In the genomic region with DNA sequence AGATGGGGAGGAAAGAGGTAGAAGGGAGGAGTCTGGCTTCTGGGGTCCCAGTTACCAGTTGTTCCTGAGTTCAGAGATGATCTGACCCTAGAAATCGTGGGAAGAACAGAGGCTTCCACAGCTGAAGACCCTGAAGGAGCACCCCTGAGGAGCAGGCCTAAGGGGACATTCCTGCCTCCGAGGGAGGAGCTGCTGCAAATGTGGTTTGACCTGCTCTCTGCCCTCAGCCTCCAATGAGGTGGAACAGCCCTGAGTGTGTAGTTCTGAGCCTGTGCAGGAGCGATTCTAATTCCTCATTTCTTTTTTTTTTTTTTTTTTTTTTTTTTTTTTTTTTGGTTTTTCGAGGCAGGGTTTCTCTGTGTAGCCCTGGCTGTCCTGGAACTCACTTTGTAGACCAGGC, we compare ENCODE assay signal across 32 mouse cellular contexts. TPM values are rescaled to one million over a fixed set of nuclear protein-coding genes. Genes with fewer than 3 reads are reported as not detected.
A peak's percentile ranks its signal among the peaks of the same experiment; 100 is the strongest.
DNase-seq lines count a peak whose midpoint lies in the region; ATAC-seq lines count a peak whose summit lies in the region.
"Had no signal": no experiment of that assay in that cellular context is flagged by ENCODE, and none has a peak within 500 bp of the region (broad histone marks: within the 10 kb centered on the region; RNA-seq: fewer than 3 reads in every experiment).

No protein-coding gene starts in this region.

- H3K4me3 ChIP-seq in hindbrain, embryonic 14.5 days (replicated peaks; ENCODE audit: low read length), result no peak overlapping the region
- H3K4me3 ChIP-seq: embryonic facial prominence, embryonic 10.5 days; embryonic facial prominence, embryonic 15.5 days; forebrain, embryonic 12.5 days; heart, embryonic 15.5 days; liver, embryonic 12.5 days; midbrain, embryonic 13.5 days; neural tube, embryonic 15.5 days had no signal

- H3K27me3 ChIP-seq in hindbrain, embryonic 14.5 days (ENCODE audit: control insufficient read depth, insufficient read depth, low read length), result no peaks in the 10 kb centered on the region
- H3K27me3 ChIP-seq: embryonic facial prominence, embryonic 15.5 days; midbrain, embryonic 13.5 days; neural tube, embryonic 15.5 days had no signal

- H3K9me3 ChIP-seq in hindbrain, embryonic 14.5 days (ENCODE audit: control insufficient read depth, low read length), result no peaks in the 10 kb centered on the region
- H3K9me3 ChIP-seq: embryonic facial prominence, embryonic 10.5 days; embryonic facial prominence, embryonic 15.5 days; forebrain, embryonic 12.5 days; G1E; heart, embryonic 15.5 days; liver, embryonic 12.5 days; midbrain, embryonic 13.5 days; neural tube, embryonic 15.5 days had no signal

- H3K36me3 ChIP-seq in hindbrain, embryonic 14.5 days (replicated peaks; ENCODE audit: control insufficient read depth, insufficient read depth), result no peaks in the 10 kb centered on the region
- H3K36me3 ChIP-seq: embryonic facial prominence, embryonic 10.5 days; embryonic facial prominence, embryonic 15.5 days; forebrain, embryonic 12.5 days; G1E; heart, embryonic 15.5 days; liver, embryonic 12.5 days; midbrain, embryonic 13.5 days; neural tube, embryonic 15.5 days had no signal

- DNase-seq in kidney, adult 9 months, result peak; percentile 82
- peak; percentile 56 for DNase-seq in kidney, postnatal 10 days
- no peak for DNase-seq in cerebellum, adult 9-10 months
- no peak for DNase-seq in hindbrain, embryonic 14.5 days (ENCODE audit: low spot score)
- DNase-seq: adrenal gland, postnatal 14 days; cerebellum, adult 2 months; cerebellum, postnatal 25 days; gastrocnemius, postnatal 10 days; liver, postnatal 0 days; lung, postnatal 36 days; retina, postnatal 1 day; spleen, adult 18-20 months; thymus, adult 18-20 months; thymus, postnatal 36 days had no signal

- H3K27ac ChIP-seq in hindbrain, embryonic 14.5 days, result no peak overlapping the region
- H3K27ac ChIP-seq: embryonic facial prominence, embryonic 10.5 days; embryonic facial prominence, embryonic 15.5 days; forebrain, embryonic 12.5 days; heart, embryonic 15.5 days; liver, embryonic 12.5 days; midbrain, embryonic 13.5 days; neural tube, embryonic 15.5 days had no signal

- H3K9ac ChIP-seq in hindbrain, embryonic 14.5 days, result no peak overlapping the region
- H3K9ac ChIP-seq: embryonic facial prominence, embryonic 15.5 days; forebrain, embryonic 12.5 days; heart, embryonic 15.5 days; liver, embryonic 12.5 days; liver, postnatal 0 days; midbrain, embryonic 13.5 days; neural tube, embryonic 15.5 days had no signal

- WGBS in hindbrain, embryonic 14.5 days, result 57% methylated on average over 3 of the region's 4 CpGs

- H3K4me2 ChIP-seq in hindbrain, embryonic 14.5 days (replicated peaks), result no peak overlapping the region
- H3K4me2 ChIP-seq: embryonic facial prominence, embryonic 15.5 days; forebrain, embryonic 12.5 days; heart, embryonic 15.5 days; liver, embryonic 12.5 days; midbrain, embryonic 13.5 days; neural tube, embryonic 15.5 days had no signal

- no peaks in the 10 kb centered on the region for H3K4me1 ChIP-seq in hindbrain, embryonic 14.5 days (replicated peaks; ENCODE audit: control insufficient read depth, insufficient read depth, low read length)
- H3K4me1 ChIP-seq: embryonic facial prominence, embryonic 15.5 days; heart, embryonic 15.5 days; liver, embryonic 12.5 days; midbrain, embryonic 13.5 days; neural tube, embryonic 15.5 days had no signal

- ATAC-seq in granulocyte monocyte progenitor cell, adult 5-6 weeks (replicated peaks; ENCODE audit: poor library complexity, severe bottlenecking), result peak; percentile 36; the same call in 1 of the 2 replicates
- ATAC-seq in megakaryocyte, adult 5-6 weeks (ENCODE audit: poor library complexity, severe bottlenecking), result 0 out of 2 replicates have a peak, but pooled peaks have one; percentile 33
- no peak for ATAC-seq in hindbrain, embryonic 14.5 days (ENCODE audit: low FRiP score)
- no peak for ATAC-seq in monocyte, adult 5-6 weeks (replicated peaks; ENCODE audit: insufficient number of reproducible peaks, low FRiP score, low TSS enrichment, poor library complexity, severe bottlenecking)
- ATAC-seq: intestine, postnatal 0 days; liver, embryonic 12.5 days; liver, postnatal 0 days; midbrain, embryonic 13.5 days had no signal

RNA-seq across cellular contexts. Expression of a gene that starts 6.4 kb away (rescaled TPM):
- not detected in 2 replicates for total RNA-seq in granulocyte monocyte progenitor cell, adult 5-6 weeks (2014; fragmentation: Nextera tagmentation)
- total RNA-seq in granulocyte monocyte progenitor cell, adult 5-6 weeks (2017), result not detected in 2 replicates
- total RNA-seq in megakaryocyte, adult 5-6 weeks (2015), result not detected in 2 replicates
- not detected in 2 replicates for total RNA-seq in megakaryocyte, adult 5-6 weeks (2017)
- polyA plus RNA-seq in hindbrain, embryonic 14.5 days (2014; fragmentation: Nextera tagmentation; extraction: Ambion mirVana), result not detected in 2 replicates
- total RNA-seq in monocyte, adult 5-6 weeks (2017), result not detected in 3 replicates
- total RNA-seq: G1E; gastrocnemius, postnatal 10 days; heart, postnatal 25 days; layer of hippocampus, adult 8-10 months; layer of hippocampus, postnatal 25 days; left cerebral cortex, adult 8-10 months; left cerebral cortex, postnatal 36 days; megakaryocyte-erythroid progenitor cell, adult 5-6 weeks had no signal
- polyA plus RNA-seq: cerebellum, adult 2 months; G1E; neural tube, embryonic 15.5 days had no signal

RNA-seq across cellular contexts. Expression of a gene that starts 10.7 kb away (rescaled TPM):
- total RNA-seq in granulocyte monocyte progenitor cell, adult 5-6 weeks (2014; fragmentation: Nextera tagmentation), result not detected in 2 replicates
- 0.82 TPM in 1 of 2 replicates, not detected in the other for total RNA-seq in granulocyte monocyte progenitor cell, adult 5-6 weeks (2017)
- 0.18 TPM in 1 of 2 replicates, not detected in the other for total RNA-seq in megakaryocyte, adult 5-6 weeks (2015)
- not detected in 2 replicates for total RNA-seq in megakaryocyte, adult 5-6 weeks (2017)
- not detected in 2 replicates for polyA plus RNA-seq in hindbrain, embryonic 14.5 days (2014; fragmentation: Nextera tagmentation; extraction: Ambion mirVana)
- not detected in 3 replicates for total RNA-seq in monocyte, adult 5-6 weeks (2017)
- total RNA-seq: megakaryocyte-erythroid progenitor cell, adult 5-6 weeks had no signal
- polyA plus RNA-seq: forebrain, embryonic 12.5 days; G1E; midbrain, embryonic 13.5 days had no signal

RNA-seq across cellular contexts. Expression of a gene that starts 43.3 kb away (rescaled TPM):
- 3.9 and 7.2 TPM in 2 replicates for total RNA-seq in granulocyte monocyte progenitor cell, adult 5-6 weeks (2014; fragmentation: Nextera tagmentation)
- 4.3 and 4.5 TPM in 2 replicates for total RNA-seq in granulocyte monocyte progenitor cell, adult 5-6 weeks (2017)
- 0.27 and 0.34 TPM in 2 replicates for total RNA-seq in megakaryocyte, adult 5-6 weeks (2015)
- total RNA-seq in megakaryocyte, adult 5-6 weeks (2017), result 0.16 and 0.26 TPM in 2 replicates
- 14.3 and 15.1 TPM in 2 replicates for polyA plus RNA-seq in hindbrain, embryonic 14.5 days (2014; fragmentation: Nextera tagmentation; extraction: Ambion mirVana)
- total RNA-seq in monocyte, adult 5-6 weeks (2017), result 0.10 TPM in 1 of 3 replicates, not detected in the others

Comparison
In these comparisons a context has a peak if more than half of its experiments do, and no peak if none do; other contexts are left out.
1. ATAC-seq: peak in granulocyte monocyte progenitor cell, adult 5-6 weeks (single experiment) and megakaryocyte, adult 5-6 weeks (single experiment); none in hindbrain, embryonic 14.5 days (single experiment) and monocyte, adult 5-6 weeks (single experiment).
2. DNase-seq: peak in kidney, adult 9 months (single experiment) and kidney, postnatal 10 days (single experiment); none in cerebellum, adult 9-10 months (single experiment) and hindbrain, embryonic 14.5 days (single experiment).